Mouse (Mus musculus): ENCODE results near the gene Hoxd10. TPM values are rescaled to one million over a fixed set of nuclear protein-coding genes. Genes with fewer than 3 reads are reported as not detected.

Gene Hoxd10
- total RNA-seq, 2 experiments from 2014 or later: not detected

- no peak for DNase-seq (ENCODE audit: low spot score)
- intact Hi-C loops (cut with DNase I): loop anchor here (5.0 kb wide), 1 partner anchor 40 kb away; no protein-coding TSS in a partner anchor
Measured at GRCm38 (mm10) chr2:74691995-74692807, 477 bp downstream of the Hoxd10 start.

GRCm38 (mm10) chr2:74692808-74693431 is 1.2 kb downstream of the Hoxd10 start:
- intact Hi-C loops (cut with DNase I): loop anchor here (5.0 kb wide), 1 partner anchor 41 kb away; no protein-coding TSS in a partner anchor
- no peak for DNase-seq (ENCODE audit: low spot score)

- DNase-seq (ENCODE audit: low spot score): no peak
- intact Hi-C loops (cut with DNase I): loop anchor here (5.0 kb wide), 1 partner anchor 41 kb away; no protein-coding TSS in a partner anchor
Measured at GRCm38 (mm10) chr2:74693432-74693827, 1.7 kb downstream of the Hoxd10 start.

GRCm38 (mm10) chr2:74694066-74694465 is 2.3 kb downstream of the Hoxd10 start:
- no peak for DNase-seq (ENCODE audit: low spot score)
- intact Hi-C loops (cut with DNase I): loop anchor here (5.0 kb wide), 1 partner anchor 42 kb away; no protein-coding TSS in a partner anchor

- no peak for DNase-seq (ENCODE audit: low spot score)
- intact Hi-C loops (cut with DNase I): no loop called here
Measured at GRCm38 (mm10) chr2:74695383-74695782, 3.7 kb downstream of the Hoxd10 start.

- intact Hi-C loops (cut with DNase I): no loop called here
- DNase-seq (ENCODE audit: low spot score): no peak
Measured at GRCm38 (mm10) chr2:74695813-74696430, 4.2 kb downstream of the Hoxd10 start.

- no peak for DNase-seq (ENCODE audit: low spot score)
- intact Hi-C loops (cut with DNase I): no loop called here
Measured at GRCm38 (mm10) chr2:74696442-74697335, 5.0 kb downstream of the Hoxd10 start.

- no peak for DNase-seq (ENCODE audit: low spot score)
- intact Hi-C loops (cut with DNase I): no loop called here
Measured at GRCm38 (mm10) chr2:74697567-74698121, 5.9 kb downstream of the Hoxd10 start, which contains the start of gene Hoxd9. Gene Hoxd9, plus strand, starts transcription at chr2:74697727.

- no peak for DNase-seq (ENCODE audit: low spot score)
- intact Hi-C loops (cut with DNase I): no loop called here
Measured at GRCm38 (mm10) chr2:74698201-74699052, 6.7 kb downstream of the Hoxd10 start.

- no peak for DNase-seq (ENCODE audit: low spot score)
- intact Hi-C loops (cut with DNase I): no loop called here
Measured at GRCm38 (mm10) chr2:74699053-74699430, 7.3 kb downstream of the Hoxd10 start.

GRCm38 (mm10) chr2:74699664-74700545 is 8.2 kb downstream of the Hoxd10 start:
- intact Hi-C loops (cut with DNase I): no loop called here
- DNase-seq (ENCODE audit: low spot score): no peak

GRCm38 (mm10) chr2:74700546-74701112 is 8.9 kb downstream of the Hoxd10 start:
- no peak for DNase-seq (ENCODE audit: low spot score)
- intact Hi-C loops (cut with DNase I): no loop called here

GRCm38 (mm10) chr2:74701949-74702819 is 10.5 kb downstream of the Hoxd10 start:
- no peak for DNase-seq (ENCODE audit: low spot score)
- intact Hi-C loops (cut with DNase I): loop anchor here (2.0 kb wide), 3 partner anchors 435 to 887 kb away; no protein-coding TSS in a partner anchor

- intact Hi-C loops (cut with DNase I): loop anchor here (2.0 kb wide), 3 partner anchors 434 to 886 kb away; no protein-coding TSS in a partner anchor
- DNase-seq (ENCODE audit: low spot score): no peak
Measured at GRCm38 (mm10) chr2:74702820-74703219, 11.1 kb downstream of the Hoxd10 start.

- DNase-seq (ENCODE audit: low spot score): no peak
- intact Hi-C loops (cut with DNase I): loop anchor here (2.0 kb wide), 3 partner anchors 433 to 885 kb away; no protein-coding TSS in a partner anchor
Measured at GRCm38 (mm10) chr2:74703317-74703716, 11.6 kb downstream of the Hoxd10 start.
